ENCODE assay signal across 10 mouse cellular contexts in the genomic region with DNA sequence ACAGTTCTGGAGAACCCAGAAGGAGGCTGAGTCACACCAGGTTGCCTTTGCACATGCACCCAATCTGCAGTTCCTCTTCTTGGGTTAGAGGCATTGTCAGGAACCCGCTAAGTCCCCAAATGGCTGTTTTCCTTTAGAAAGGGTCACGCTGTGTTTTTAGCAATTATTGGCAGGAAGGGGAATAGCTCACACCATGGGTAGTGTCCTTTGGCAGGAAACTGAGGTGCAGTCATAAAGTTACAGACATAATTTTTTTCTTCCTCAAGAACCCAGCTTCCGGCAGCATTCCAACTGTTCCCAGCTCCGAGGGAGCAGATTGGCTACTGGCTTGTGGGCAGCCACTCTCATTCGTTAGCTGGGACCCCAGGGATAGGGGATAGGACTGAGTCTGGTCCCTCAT.
"Had no signal": no experiment of that assay in that cellular context is flagged by ENCODE, and none has a peak within 500 bp of the region (broad histone marks: within the 10 kb centered on the region; RNA-seq: fewer than 3 reads in every experiment).

No protein-coding gene starts in this region.

- DNase-seq: kidney, adult 18-20 months; kidney, adult 9 months; liver, embryonic 13.5 days; right cerebral cortex, adult 18-20 months; right cerebral cortex, postnatal 14 days; right cerebral cortex, postnatal 4 days; thymus, adult 2 months; thymus, postnatal 4 days had no signal

- ATAC-seq: lung, postnatal 0 days; midbrain, embryonic 15.5 days had no signal
